In genomic region chr11:88467498-88468245, GRCm38 (mm10) we compare ENCODE assay signal across 8 mouse cellular contexts.
DNase-seq lines count a peak whose midpoint lies in the region; ATAC-seq and TF ChIP-seq lines count a peak whose summit lies in the region.

No protein-coding gene starts in this region.

- H3K4me2 ChIP-seq in midbrain, embryonic 12.5 days (replicated peaks), result no peak overlapping the region
- H3K4me2 ChIP-seq in midbrain, embryonic 11.5 days, result no peak overlapping the region
- H3K4me2 ChIP-seq in heart, embryonic 16.5 days (ENCODE audit: low read depth, low read length), result peak overlapping the region; percentile 14
- H3K4me2 ChIP-seq in neural tube, embryonic 13.5 days, result no peak overlapping the region
- H3K4me2 ChIP-seq in forebrain, embryonic 11.5 days (ENCODE audit: low read depth, low read length, severe bottlenecking), result no peak overlapping the region

- no peak for TF ChIP-seq POLR2A in brain, embryonic 14.5 days (IDR thresholded peaks at IDR 0.05; ENCODE audit: borderline replicate concordance, extremely low read depth, insufficient read depth, insufficient read length, poor library complexity, severe bottlenecking)

- WGBS in midbrain, embryonic 12.5 days, result 80% methylated on average over 18 of the region's 18 CpGs
- 85% methylated on average over 18 of the region's 18 CpGs for whole genome bisulfite sequencing in midbrain, embryonic 11.5 days
- WGBS in heart, embryonic 16.5 days, result 21% methylated on average over 18 of the region's 18 CpGs
- 23% methylated on average over 18 of the region's 18 CpGs for WGBS in neural tube, embryonic 13.5 days
- WGBS in forebrain, embryonic 11.5 days, result 81% methylated on average over 18 of the region's 18 CpGs

- peaks cover 14% of the 10 kb centered on the region for H3K36me3 ChIP-seq in midbrain, embryonic 12.5 days
- H3K36me3 ChIP-seq in midbrain, embryonic 11.5 days (ENCODE audit: control insufficient read depth, insufficient read depth, low read length), result no peaks in the 10 kb centered on the region
- H3K36me3 ChIP-seq in heart, embryonic 16.5 days (ENCODE audit: control insufficient read depth, insufficient read depth), result peaks cover 3% of the 10 kb centered on the region; the same call in 1 of the 2 replicates
- H3K36me3 ChIP-seq in neural tube, embryonic 13.5 days, result no peaks in the 10 kb centered on the region
- no peaks in the 10 kb centered on the region for H3K36me3 ChIP-seq in forebrain, embryonic 11.5 days (ENCODE audit: control insufficient read depth, insufficient read depth, low read length)

- no peaks in the 10 kb centered on the region for H3K27me3 ChIP-seq in midbrain, embryonic 12.5 days
- no peaks in the 10 kb centered on the region for H3K27me3 ChIP-seq in midbrain, embryonic 11.5 days (ENCODE audit: control insufficient read depth, insufficient read depth, low read length)
- no peaks in the 10 kb centered on the region for H3K27me3 ChIP-seq in heart, embryonic 16.5 days (ENCODE audit: control insufficient read depth, insufficient read depth, low read length)
- H3K27me3 ChIP-seq in neural tube, embryonic 13.5 days, result no peaks in the 10 kb centered on the region
- no peaks in the 10 kb centered on the region for H3K27me3 ChIP-seq in forebrain, embryonic 11.5 days (ENCODE audit: control insufficient read depth, insufficient read depth, low read length)

- no peak for ATAC-seq in midbrain, embryonic 12.5 days (ENCODE audit: low FRiP score, low read depth)
- no peak for ATAC-seq in midbrain, embryonic 11.5 days (ENCODE audit: low FRiP score)
- peak; percentile 80 for ATAC-seq in heart, embryonic 16.5 days (replicated peaks; ENCODE audit: extremely low read depth, insufficient read depth, low FRiP score)
- no peak for ATAC-seq in neural tube, embryonic 13.5 days (ENCODE audit: low read depth)
- ATAC-seq in forebrain, embryonic 11.5 days (replicated peaks; ENCODE audit: low FRiP score), result no peak

- TF ChIP-seq CTCF in brain, embryonic 14.5 days (IDR thresholded peaks at IDR 0.05; ENCODE audit: borderline replicate concordance, extremely low read depth, insufficient read depth, insufficient read length), result no peak

- H3K27ac ChIP-seq in midbrain, embryonic 12.5 days (replicated peaks), result peak overlapping the region; percentile 49; the same call in 1 of the 2 replicates
- H3K27ac ChIP-seq in midbrain, embryonic 11.5 days (ENCODE audit: low read depth, low read length), result no peak overlapping the region; the same call in 1 of the 2 replicates
- peak overlapping the region; percentile 83 for H3K27ac ChIP-seq in heart, embryonic 16.5 days (ENCODE audit: low read length)
- H3K27ac ChIP-seq in neural tube, embryonic 13.5 days (replicated peaks), result peak overlapping the region; percentile 77
- H3K27ac ChIP-seq in forebrain, embryonic 11.5 days (ENCODE audit: low read depth, low read length), result no peak overlapping the region

- no peak overlapping the region for H3K4me3 ChIP-seq in midbrain, embryonic 12.5 days
- no peak overlapping the region for H3K4me3 ChIP-seq in midbrain, embryonic 11.5 days (ENCODE audit: low read depth, low read length)
- no peak overlapping the region for H3K4me3 ChIP-seq in heart, embryonic 16.5 days (ENCODE audit: low read length)
- no peak overlapping the region for H3K4me3 ChIP-seq in neural tube, embryonic 13.5 days
- H3K4me3 ChIP-seq in forebrain, embryonic 11.5 days (ENCODE audit: low read depth, low read length), result no peak overlapping the region

- no peak for DNase-seq in midbrain, embryonic 11.5 days (ENCODE audit: low spot score, missing footprints)
- peak; percentile 58 for DNase-seq in brain, embryonic 14.5 days (ENCODE audit: low read depth)
- peak; percentile 83 for DNase-seq in kidney, postnatal 14 days
- DNase-seq in liver, result no peak
- DNase-seq in forebrain, embryonic 11.5 days (ENCODE audit: low spot score), result no peak

- H3K9ac ChIP-seq in midbrain, embryonic 12.5 days (replicated peaks), result no peak overlapping the region
- no peak overlapping the region for H3K9ac ChIP-seq in midbrain, embryonic 11.5 days (ENCODE audit: low read length)
- H3K9ac ChIP-seq in heart, embryonic 16.5 days (ENCODE audit: low read length), result peak overlapping the region; percentile 58
- no peak overlapping the region for H3K9ac ChIP-seq in neural tube, embryonic 13.5 days
- no peak overlapping the region for H3K9ac ChIP-seq in forebrain, embryonic 11.5 days (ENCODE audit: low read length)

- no peaks in the 10 kb centered on the region for H3K9me3 ChIP-seq in midbrain, embryonic 12.5 days
- no peaks in the 10 kb centered on the region for H3K9me3 ChIP-seq in midbrain, embryonic 11.5 days (ENCODE audit: control insufficient read depth, low read length)
- no peaks in the 10 kb centered on the region for H3K9me3 ChIP-seq in heart, embryonic 16.5 days (replicated peaks; ENCODE audit: control insufficient read depth, low read length)
- H3K9me3 ChIP-seq in neural tube, embryonic 13.5 days, result no peaks in the 10 kb centered on the region
- H3K9me3 ChIP-seq in forebrain, embryonic 11.5 days (ENCODE audit: control insufficient read depth, low read length), result no peaks in the 10 kb centered on the region

- H3K4me1 ChIP-seq in midbrain, embryonic 12.5 days, result peaks cover 63% of the 10 kb centered on the region
- peaks cover 27% of the 10 kb centered on the region for H3K4me1 ChIP-seq in midbrain, embryonic 11.5 days (ENCODE audit: control insufficient read depth, insufficient read depth, low read length)
- H3K4me1 ChIP-seq in heart, embryonic 16.5 days (ENCODE audit: control insufficient read depth, insufficient read depth, low read length), result peaks cover 61% of the 10 kb centered on the region
- peaks cover 74% of the 10 kb centered on the region for H3K4me1 ChIP-seq in neural tube, embryonic 13.5 days (replicated peaks)
- peaks cover 27% of the 10 kb centered on the region for H3K4me1 ChIP-seq in forebrain, embryonic 11.5 days (replicated peaks; ENCODE audit: control insufficient read depth, insufficient read depth, low read length)

Comparison
In these comparisons a context has a peak if more than half of its experiments do, and no peak if none do; other contexts are left out.
1. H3K27ac ChIP-seq: peak in midbrain, embryonic 12.5 days (single experiment), heart, embryonic 16.5 days (single experiment) and neural tube, embryonic 13.5 days (single experiment); none in midbrain, embryonic 11.5 days (single experiment) and forebrain, embryonic 11.5 days (single experiment).
2. DNase-seq: peak in brain, embryonic 14.5 days (single experiment) and kidney, postnatal 14 days (single experiment); none in midbrain, embryonic 11.5 days (single experiment), liver (single experiment) and forebrain, embryonic 11.5 days (single experiment).